Mouse (Mus musculus) hindbrain, embryonic 15.5 days (tissue): ENCODE measurements around the gene Cradd. TPM values are rescaled to one million over a fixed set of nuclear protein-coding genes. Genes with fewer than 3 reads are reported as not detected.

Source experiments
- ATAC-seq: fragments of 200-750 bp; cut with Nextera tagmentation; 2 replicates; pipeline ENCODE4 v1.8.0; 2017; ENCODE audit warnings: low read depth, moderate number of reproducible peaks, moderate TSS enrichment; ENCODE audit not compliant: low FRiP score
- H3K27ac ChIP-seq: fragments of 300-500 bp; sonication (generic); replicated peaks from 2 replicates; pipeline ENCODE4 v1.5.1; 2015; ENCODE audit warnings: mild to moderate bottlenecking, inconsistent platforms
- H3K27me3 ChIP-seq: fragments of 300-500 bp; sonication (generic); 2 replicates; pipeline ENCODE4 v1.6.1; 2015; ENCODE audit warnings: control low read depth, inconsistent platforms
- H3K36me3 ChIP-seq: fragments of 300-500 bp; sonication (generic); 2 replicates; pipeline ENCODE4 v1.6.1; 2015; ENCODE audit warnings: control low read depth, inconsistent platforms
- H3K4me1 ChIP-seq: fragments of 300-500 bp; sonication (generic); replicated peaks from 2 replicates; pipeline ENCODE4 v1.6.1; 2015; ENCODE audit warnings: control low read depth, inconsistent platforms
- H3K4me2 ChIP-seq: fragments of 300-500 bp; sonication (generic); 2 replicates; pipeline ENCODE4 v1.6.1; 2015; ENCODE audit warnings: moderate library complexity, mild to moderate bottlenecking, inconsistent platforms
- H3K4me3 ChIP-seq: fragments of 300-500 bp; sonication (generic); 2 replicates; pipeline ENCODE4 v1.5.1; 2015; ENCODE audit warnings: mild to moderate bottlenecking, inconsistent platforms
- H3K9ac ChIP-seq: fragments of 300-500 bp; sonication (generic); 2 replicates; pipeline ENCODE4 v1.6.1; 2015; ENCODE audit warnings: inconsistent platforms
- H3K9me3 ChIP-seq: fragments of 300-500 bp; sonication (generic); 2 replicates; pipeline ENCODE4 v1.6.1; 2016; ENCODE audit warnings: control low read depth, inconsistent platforms
- WGBS: fragments of 180-500 bp; shearing (Covaris S2); methylation state at CpG from one replicate; pipeline ENCODE4 v1.1.7; 2015; 5-methylcytosine and 5-hydroxymethylcytosine counted together
- polyA plus RNA-seq: library from polyadenylated mRNA; unstranded; fragments of >200 nt; fragmentation: Nextera tagmentation; extraction: Ambion mirVana; gene quantifications from 2 replicates; pipeline ENCODE4 v1.2.1, GENCODE M21; 2015

The Cradd gene
- polyA plus RNA-seq, 1 experiment from 2014 or later = 9.4 TPM

GRCm38 (mm10) chr10:95355678-95356268 lies 31.8 kb upstream of the Cradd start:
- peaks cover 5% of the 10 kb centered on the region for H3K4me1 ChIP-seq
- no peak overlapping the region for H3K4me2 ChIP-seq
- no peaks in the 10 kb centered on the region for H3K27me3 ChIP-seq
- H3K9ac ChIP-seq = no peak overlapping the region
- peak overlapping the region; percentile 34; the same call in 1 of the 2 replicates for H3K27ac ChIP-seq
- peak; percentile 69 for ATAC-seq
- H3K36me3 ChIP-seq = no peaks in the 10 kb centered on the region
- 0 out of 2 replicates have a peak, but pooled peaks cover 6% of the 10 kb centered on the region for H3K9me3 ChIP-seq
- no peak overlapping the region for H3K4me3 ChIP-seq
- WGBS = 22% methylated on average over 6 of the region's 6 CpGs

DNA sequence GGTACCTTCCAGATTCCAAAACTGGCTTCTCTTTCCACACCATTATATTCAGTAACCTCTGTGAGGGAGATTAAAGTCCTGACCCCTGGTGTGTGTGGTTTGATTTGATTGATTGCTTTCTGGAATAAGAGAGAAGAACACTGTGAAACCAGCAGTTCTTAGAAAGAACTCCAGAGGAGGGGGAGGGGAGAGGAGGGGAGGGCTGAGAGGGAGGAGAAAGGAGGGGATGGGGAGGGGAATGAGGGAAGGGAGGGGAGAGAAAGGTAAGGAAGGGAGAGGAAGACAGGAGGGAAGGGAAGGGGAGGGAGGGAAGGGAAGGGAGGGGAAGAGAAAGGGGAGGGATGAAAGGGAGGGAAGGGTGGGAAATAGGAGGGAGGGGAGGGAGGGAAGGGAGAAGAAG lies 30.7 kb upstream of the Cradd start:
- H3K9ac ChIP-seq = no peak overlapping the region
- H3K9me3 ChIP-seq = 0 out of 2 replicates have a peak, but pooled peaks cover 6% of the 10 kb centered on the region
- H3K27me3 ChIP-seq = no peaks in the 10 kb centered on the region
- no peak overlapping the region for H3K4me3 ChIP-seq
- H3K4me1 ChIP-seq = peaks cover 5% of the 10 kb centered on the region
- no peak overlapping the region for H3K27ac ChIP-seq
- no peak overlapping the region for H3K4me2 ChIP-seq
- no peak for ATAC-seq
- H3K36me3 ChIP-seq = no peaks in the 10 kb centered on the region

DNA sequence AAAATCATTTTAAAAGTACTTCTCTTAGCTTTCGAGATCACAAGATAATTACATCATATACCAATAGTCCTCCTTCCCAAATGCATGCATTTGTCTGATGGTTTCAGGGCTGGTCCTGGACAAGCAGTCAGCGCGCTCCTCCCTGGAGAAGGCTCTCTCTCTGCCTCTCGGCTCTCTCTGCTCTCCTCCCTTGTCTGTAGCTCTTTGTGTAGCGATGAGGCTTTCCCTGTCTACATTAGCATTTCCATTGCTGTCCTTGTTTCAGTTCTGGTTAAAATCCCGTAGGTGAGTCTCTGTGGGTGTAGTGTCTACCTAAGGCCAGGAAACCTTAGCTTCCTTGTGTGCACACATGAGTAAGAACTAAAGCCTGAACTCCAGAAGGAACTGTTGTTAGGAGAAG lies 30.1 kb upstream of the Cradd start:
- WGBS = 58% methylated on average over 6 of the region's 6 CpGs
- ATAC-seq = no peak
- H3K27me3 ChIP-seq = no peaks in the 10 kb centered on the region
- H3K36me3 ChIP-seq = no peaks in the 10 kb centered on the region
- peaks cover 5% of the 10 kb centered on the region for H3K4me1 ChIP-seq
- H3K27ac ChIP-seq = no peak overlapping the region
- H3K9ac ChIP-seq = no peak overlapping the region
- no peak overlapping the region for H3K4me3 ChIP-seq
- 0 out of 2 replicates have a peak, but pooled peaks cover 6% of the 10 kb centered on the region for H3K9me3 ChIP-seq
- H3K4me2 ChIP-seq = no peak overlapping the region

DNA sequence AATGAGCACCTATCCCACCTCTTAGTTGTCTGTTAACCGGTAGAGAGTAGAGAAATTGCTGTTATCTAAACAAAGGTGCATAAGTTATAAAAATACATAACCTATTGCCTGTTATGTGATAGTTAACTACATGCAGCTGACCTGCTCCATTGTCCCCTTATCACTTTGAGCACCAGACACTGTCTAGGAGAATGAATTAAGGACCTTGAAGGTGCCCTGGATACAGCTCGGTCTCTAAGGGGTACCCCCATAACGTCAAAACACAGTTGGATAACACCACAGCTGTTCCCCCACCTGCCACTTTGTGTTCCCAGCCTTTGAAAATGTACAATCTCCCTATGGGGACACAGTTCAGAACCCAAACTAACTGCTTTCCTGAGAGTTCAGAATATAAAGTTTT lies 24.5 kb upstream of the Cradd start:
- no peaks in the 10 kb centered on the region for H3K27me3 ChIP-seq
- no peak for ATAC-seq
- WGBS = 79% methylated on average over 3 of the region's 3 CpGs
- H3K4me1 ChIP-seq = no peaks in the 10 kb centered on the region
- H3K4me2 ChIP-seq = no peak overlapping the region
- no peak overlapping the region for H3K27ac ChIP-seq
- H3K9me3 ChIP-seq = 0 out of 2 replicates have a peak, but pooled peaks cover 6% of the 10 kb centered on the region
- H3K36me3 ChIP-seq = no peaks in the 10 kb centered on the region
- no peak overlapping the region for H3K9ac ChIP-seq
- H3K4me3 ChIP-seq = no peak overlapping the region

DNA sequence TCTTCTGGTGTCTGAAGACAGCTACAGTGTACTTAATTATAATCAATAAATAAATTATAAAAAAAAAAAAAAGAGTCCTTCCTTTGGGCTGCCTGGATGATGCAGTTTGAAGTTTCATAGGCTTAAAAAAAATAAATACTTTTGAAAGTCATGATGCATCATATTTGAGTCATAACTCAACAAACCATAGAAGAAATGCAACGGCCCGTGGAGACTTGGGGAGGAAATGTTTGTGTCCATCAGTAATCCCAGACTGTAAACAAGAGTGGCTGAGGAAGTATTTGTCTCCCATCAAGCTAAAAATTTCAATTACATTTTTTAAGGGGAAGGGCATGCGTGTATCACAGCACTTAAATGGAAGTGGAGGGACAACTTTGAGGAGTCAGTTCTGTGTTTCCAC lies 23.8 kb upstream of the Cradd start:
- 0 out of 2 replicates have a peak, but pooled peaks cover 6% of the 10 kb centered on the region for H3K9me3 ChIP-seq
- H3K9ac ChIP-seq = no peak overlapping the region
- WGBS = 95% methylated on average over 3 of the region's 3 CpGs
- no peak overlapping the region for H3K4me2 ChIP-seq
- no peak for ATAC-seq
- H3K36me3 ChIP-seq = no peaks in the 10 kb centered on the region
- H3K27me3 ChIP-seq = no peaks in the 10 kb centered on the region
- H3K27ac ChIP-seq = no peak overlapping the region
- H3K4me1 ChIP-seq = no peaks in the 10 kb centered on the region
- H3K4me3 ChIP-seq = no peak overlapping the region

DNA sequence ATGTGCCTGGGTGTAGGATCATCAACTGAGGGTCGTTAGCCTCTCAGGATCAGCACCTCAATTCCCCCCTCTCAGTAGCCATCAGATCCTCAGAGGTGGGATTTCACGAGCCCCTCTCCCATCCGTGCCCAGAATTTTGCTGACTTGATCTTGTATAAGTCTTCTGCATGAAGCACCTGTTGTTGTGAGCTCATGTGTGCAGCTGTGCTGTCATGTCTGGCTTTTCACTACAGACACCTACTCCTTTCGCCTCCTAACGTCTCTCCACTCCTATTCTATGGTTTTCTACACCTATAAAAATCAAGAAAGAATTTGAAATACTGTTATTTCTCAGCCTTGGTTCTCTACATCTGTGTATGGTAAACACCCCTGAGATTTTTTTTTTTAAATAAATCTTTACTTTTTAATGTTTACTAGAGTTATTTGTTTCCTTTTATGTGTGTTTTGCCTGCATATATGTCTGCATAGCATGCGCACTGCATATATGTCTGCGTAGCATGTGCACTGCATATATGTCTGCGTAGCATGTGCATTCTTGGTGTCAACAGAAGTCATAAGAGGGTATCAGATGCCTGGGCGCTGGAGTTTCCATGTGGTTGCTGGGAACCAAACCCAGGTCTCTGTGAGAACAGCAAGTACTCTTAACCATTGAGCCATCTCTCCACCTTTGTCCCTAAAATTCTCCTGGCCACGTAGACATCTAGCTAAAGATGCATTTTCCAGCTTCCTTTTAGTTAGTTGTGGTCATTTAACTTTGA lies 19.1 kb upstream of the Cradd start:
- Histone ChIP-seq H3K27ac (no peak overlapping the region), H3K4me3 (no peak overlapping the region), H3K27me3 (no peaks in the 10 kb centered on the region), H3K4me2 (no peak overlapping the region), H3K4me1 (no peaks in the 10 kb centered on the region), H3K9ac (no peak overlapping the region), H3K9me3 (no peaks in the 10 kb centered on the region), H3K36me3 (no peaks in the 10 kb centered on the region)
- no peak for ATAC-seq
- 90% methylated on average over 10 of the region's 10 CpGs for WGBS

DNA sequence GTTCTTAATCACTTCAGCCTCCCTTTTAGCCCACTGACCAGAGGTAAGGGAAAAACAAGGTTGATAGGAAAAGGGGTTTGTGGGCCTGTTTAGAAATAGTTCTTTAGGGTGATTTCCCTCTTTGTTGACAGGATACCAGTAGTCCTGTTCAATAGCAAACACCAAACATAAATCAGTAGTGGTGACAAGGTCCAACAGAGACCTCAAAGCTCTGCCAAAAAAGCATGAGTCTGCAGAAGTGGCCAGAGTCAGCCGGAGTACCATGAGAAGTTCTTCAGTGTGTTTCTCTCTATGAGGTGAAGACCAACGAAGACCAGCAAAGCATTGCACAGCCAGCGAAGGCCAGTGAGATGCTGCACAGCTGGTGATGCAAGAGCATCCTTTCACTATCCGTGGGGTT lies 16.7 kb upstream of the Cradd start:
- Histone ChIP-seq H3K9ac (no peak overlapping the region), H3K27ac (no peak overlapping the region), H3K4me1 (peaks cover 6% of the 10 kb centered on the region), H3K9me3 (no peaks in the 10 kb centered on the region), H3K27me3 (no peaks in the 10 kb centered on the region), H3K36me3 (no peaks in the 10 kb centered on the region), H3K4me3 (no peak overlapping the region), H3K4me2 (no peak overlapping the region)
- 84% methylated on average over 4 of the region's 4 CpGs for WGBS
- ATAC-seq = no peak

DNA sequence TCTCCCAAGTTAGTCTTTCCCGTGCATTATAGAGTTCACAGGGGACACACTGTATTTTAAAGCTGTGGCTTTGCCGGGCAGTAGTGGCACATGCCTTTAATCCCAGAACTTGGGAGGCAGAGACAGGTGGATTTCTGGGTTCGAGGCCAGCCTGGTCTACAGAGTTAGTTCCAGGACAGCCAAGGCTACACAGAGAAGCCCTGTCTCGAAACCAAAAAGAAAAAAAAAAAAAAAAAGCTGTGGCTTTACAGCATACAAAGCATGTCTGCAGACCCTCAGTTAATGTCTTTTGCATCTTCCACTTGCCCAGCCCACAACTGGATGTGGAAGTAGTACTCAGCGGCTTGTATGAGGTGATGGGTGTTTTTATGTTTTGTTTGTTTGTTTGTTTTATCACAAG lies 13.7 kb upstream of the Cradd start:
- ATAC-seq = no peak
- WGBS = 78% methylated on average over 5 of the region's 5 CpGs
- Histone ChIP-seq H3K9ac (no peak overlapping the region), H3K27me3 (no peaks in the 10 kb centered on the region), H3K4me1 (peaks cover 6% of the 10 kb centered on the region), H3K9me3 (no peaks in the 10 kb centered on the region), H3K27ac (no peak overlapping the region), H3K36me3 (no peaks in the 10 kb centered on the region), H3K4me2 (no peak overlapping the region), H3K4me3 (no peak overlapping the region)

GRCm38 (mm10) chr10:95336781-95337544 lies 13.0 kb upstream of the Cradd start:
- Histone ChIP-seq H3K4me1 (peaks cover 6% of the 10 kb centered on the region), H3K4me2 (no peak overlapping the region), H3K36me3 (no peaks in the 10 kb centered on the region), H3K27ac (no peak overlapping the region), H3K9me3 (no peaks in the 10 kb centered on the region), H3K27me3 (no peaks in the 10 kb centered on the region), H3K9ac (no peak overlapping the region), H3K4me3 (no peak overlapping the region)
- 18% methylated on average over 4 of the region's 4 CpGs for WGBS
- no peak for ATAC-seq

DNA sequence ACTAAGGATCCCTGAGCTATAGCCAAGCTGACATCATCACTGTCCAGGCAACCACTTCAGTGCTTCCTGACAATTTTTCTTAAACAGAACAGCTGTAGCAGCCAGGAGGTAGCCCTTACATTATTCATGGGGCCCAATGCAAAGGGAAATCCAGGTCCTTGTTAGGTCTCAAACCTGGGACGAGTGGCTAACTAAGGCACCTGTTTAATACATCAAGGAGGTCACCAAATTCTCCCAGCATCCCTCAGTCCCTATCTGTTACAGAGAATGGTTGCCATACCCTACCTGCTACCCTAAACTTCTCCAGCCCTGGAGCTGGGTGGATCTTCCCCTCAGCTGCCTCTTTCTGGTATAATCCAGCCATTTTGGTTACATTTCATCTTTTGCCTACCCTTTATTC lies 10.9 kb upstream of the Cradd start:
- Histone ChIP-seq H3K4me2 (no peak overlapping the region), H3K4me1 (peaks cover 6% of the 10 kb centered on the region), H3K9me3 (no peaks in the 10 kb centered on the region), H3K36me3 (no peaks in the 10 kb centered on the region), H3K27me3 (no peaks in the 10 kb centered on the region), H3K4me3 (no peak overlapping the region), H3K27ac (no peak overlapping the region), H3K9ac (no peak overlapping the region)
- ATAC-seq = no peak
- WGBS = 84% methylated on average over 1 of the region's 1 CpGs

DNA sequence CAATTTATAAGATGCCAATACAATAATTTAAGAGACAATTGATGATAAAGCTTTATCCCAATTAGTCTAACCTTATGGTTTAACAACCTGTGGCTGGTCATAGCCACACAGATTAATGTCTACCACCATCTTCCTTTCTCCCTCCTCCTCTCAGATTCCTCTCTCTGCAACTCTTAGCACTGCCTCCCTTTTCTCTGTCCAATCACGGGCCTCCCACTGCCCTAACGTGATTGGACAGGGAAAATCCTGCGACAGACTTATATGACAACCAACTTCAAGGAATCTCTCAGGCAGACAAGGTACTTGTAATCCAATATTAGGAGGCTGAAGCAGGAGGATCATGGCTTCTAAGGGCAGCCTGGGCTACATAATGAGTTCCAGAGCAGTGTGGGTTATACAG lies 8.7 kb upstream of the Cradd start:
- H3K9me3 ChIP-seq = no peaks in the 10 kb centered on the region
- no peak for ATAC-seq
- H3K4me2 ChIP-seq = no peak overlapping the region
- no peak overlapping the region for H3K4me3 ChIP-seq
- H3K4me1 ChIP-seq = peaks cover 6% of the 10 kb centered on the region
- H3K36me3 ChIP-seq = no peaks in the 10 kb centered on the region
- WGBS = 86% methylated on average over 3 of the region's 3 CpGs
- H3K27me3 ChIP-seq = no peaks in the 10 kb centered on the region
- H3K27ac ChIP-seq = no peak overlapping the region
- no peak overlapping the region for H3K9ac ChIP-seq
